Mouse (Mus musculus): ENCODE results near the gene Mtch2.

DNA sequence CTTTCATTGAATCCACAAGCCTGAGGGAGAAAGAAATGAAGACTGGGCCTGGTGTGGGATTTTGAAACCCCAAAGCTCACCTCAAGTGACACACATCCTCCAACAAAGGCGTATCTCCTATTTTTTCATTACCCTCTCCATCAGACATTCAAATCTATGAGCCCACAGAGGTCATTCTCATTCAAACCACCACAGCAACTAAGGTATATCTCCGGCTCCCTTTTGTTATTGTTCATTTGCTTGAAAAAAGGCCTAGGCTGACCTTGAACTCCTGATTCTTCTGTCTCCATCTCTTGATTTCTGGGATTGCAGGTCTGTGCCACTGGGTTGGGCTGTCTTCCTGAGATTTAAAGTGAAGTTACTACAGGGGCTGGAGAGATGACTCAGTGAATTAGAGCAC is 24.0 kb upstream of the Mtch2 start:
- TF ChIP-seq CTCF (IDR thresholded peaks at IDR 0.05; ENCODE audit: low read depth, low read length) (no peak), POLR2A (IDR thresholded peaks at IDR 0.05; ENCODE audit: extremely low read depth, insufficient read depth, low read length) (no peak)
